Mouse (Mus musculus): ENCODE measurements around the gene Slc25a22. TPM values are rescaled to one million over a fixed set of nuclear protein-coding genes. Genes with fewer than 3 reads are reported as not detected.
"Not testable (repeated sequence)": the region's sequence is repeated elsewhere in the genome, so short reads cannot be mapped to it uniquely, and the experiment has no call there.

Gene Slc25a22
- polyA plus RNA-seq, 1 experiment from 2014 or later = 121 TPM

- Histone ChIP-seq H3K9me3 (replicated peaks; ENCODE audit: control insufficient read depth, low read length, poor library complexity, severe bottlenecking) (no peaks in the 10 kb centered on the region), H3K4me3 (ENCODE audit: low read depth, low read length) (no peak overlapping the region), H3K36me3 (ENCODE audit: control insufficient read depth, insufficient read depth, low read length) (no peaks in the 10 kb centered on the region), H3K4me1 (ENCODE audit: control insufficient read depth, insufficient read depth, low read length) (peaks cover 5% of the 10 kb centered on the region), H3K9ac (ENCODE audit: low read depth, low read length) (no peak overlapping the region), H3K4me2 (ENCODE audit: low read length) (no peak overlapping the region), H3K27ac (ENCODE audit: low read length) (no peak overlapping the region), H3K27me3 (ENCODE audit: control insufficient read depth, insufficient read depth, low read depth, low read length) (no peaks in the 10 kb centered on the region; the same call in 1 of the 2 replicates)
- WGBS = 70% methylated on average over 8 of the region's 8 CpGs
- no peak for ATAC-seq
Observed at GRCm38 (mm10) chr7:141417731-141418681, 19.7 kb downstream of the Slc25a22 start.

- no peaks in the 10 kb centered on the region for H3K9me3 ChIP-seq (replicated peaks; ENCODE audit: control insufficient read depth, low read length, poor library complexity, severe bottlenecking)
- no peak overlapping the region for H3K4me2 ChIP-seq (ENCODE audit: low read length)
- ATAC-seq = no peak
- H3K4me1 ChIP-seq (ENCODE audit: control insufficient read depth, insufficient read depth, low read length) = peaks cover 8% of the 10 kb centered on the region
- H3K27me3 ChIP-seq (ENCODE audit: control insufficient read depth, insufficient read depth, low read depth, low read length) = no peaks in the 10 kb centered on the region
- WGBS = 78% methylated on average over 6 of the region's 6 CpGs
- no peak overlapping the region for H3K27ac ChIP-seq (ENCODE audit: low read length)
- no peaks in the 10 kb centered on the region for H3K36me3 ChIP-seq (ENCODE audit: control insufficient read depth, insufficient read depth, low read length)
- H3K4me3 ChIP-seq (ENCODE audit: low read depth, low read length) = no peak overlapping the region
- H3K9ac ChIP-seq (ENCODE audit: low read depth, low read length) = no peak overlapping the region
Observed at GRCm38 (mm10) chr7:141416144-141416841, 21.4 kb downstream of the Slc25a22 start.

- WGBS = under 1% methylated on average over 47 of the region's 56 CpGs
- Histone ChIP-seq H3K4me3 (ENCODE audit: low read depth, low read length) (peak within 1 kb of the TSS; percentile 69), H3K27ac (ENCODE audit: low read length) (peak within 1 kb of the TSS; percentile 90), H3K4me2 (ENCODE audit: low read length) (peak within 1 kb of the TSS; percentile 76), H3K27me3 (ENCODE audit: control insufficient read depth, insufficient read depth, low read depth, low read length) (no peaks in the 10 kb centered on the region), H3K4me1 (ENCODE audit: control insufficient read depth, insufficient read depth, low read length) (peaks cover 8% of the 10 kb centered on the region), H3K36me3 (ENCODE audit: control insufficient read depth, insufficient read depth, low read length) (no peaks in the 10 kb centered on the region), H3K9ac (ENCODE audit: low read depth, low read length) (peak within 1 kb of the TSS; percentile 90), H3K9me3 (replicated peaks; ENCODE audit: control insufficient read depth, low read length, poor library complexity, severe bottlenecking) (no peaks in the 10 kb centered on the region)
- ATAC-seq = peak; percentile 88
Observed at GRCm38 (mm10) chr7:141413809-141414584, 23.7 kb downstream of the Slc25a22 start, which contains the start of gene Gatd1. TSS of gene Gatd1 (minus strand) at chr7:141414136.

- Histone ChIP-seq H3K36me3 (ENCODE audit: control insufficient read depth, insufficient read depth, low read length) (0 out of 2 replicates have a peak, but pooled peaks cover 4% of the 10 kb centered on the region), H3K9ac (ENCODE audit: low read depth, low read length) (peak overlapping the region; percentile 90), H3K27ac (ENCODE audit: low read length) (peak overlapping the region; percentile 90), H3K9me3 (replicated peaks; ENCODE audit: control insufficient read depth, low read length, poor library complexity, severe bottlenecking) (no peaks in the 10 kb centered on the region), H3K4me3 (ENCODE audit: low read depth, low read length) (peak overlapping the region; percentile 69), H3K4me1 (ENCODE audit: control insufficient read depth, insufficient read depth, low read length) (peaks cover 8% of the 10 kb centered on the region), H3K27me3 (ENCODE audit: control insufficient read depth, insufficient read depth, low read depth, low read length) (no peaks in the 10 kb centered on the region), H3K4me2 (ENCODE audit: low read length) (peak overlapping the region; percentile 65)
- WGBS = 3% methylated on average over 16 of the region's 16 CpGs
- peak; percentile 40 for ATAC-seq
Observed at GRCm38 (mm10) chr7:141413331-141413730, 24.4 kb downstream of the Slc25a22 start.

- H3K9ac ChIP-seq (ENCODE audit: low read depth, low read length) = no peak overlapping the region
- peaks cover 4% of the 10 kb centered on the region; the same call in 1 of the 2 replicates for H3K36me3 ChIP-seq (ENCODE audit: control insufficient read depth, insufficient read depth, low read length)
- no peak overlapping the region for H3K27ac ChIP-seq (ENCODE audit: low read length)
- peaks cover 8% of the 10 kb centered on the region for H3K4me1 ChIP-seq (ENCODE audit: control insufficient read depth, insufficient read depth, low read length)
- no peaks in the 10 kb centered on the region for H3K27me3 ChIP-seq (ENCODE audit: control insufficient read depth, insufficient read depth, low read depth, low read length)
- H3K9me3 ChIP-seq (replicated peaks; ENCODE audit: control insufficient read depth, low read length, poor library complexity, severe bottlenecking) = no peaks in the 10 kb centered on the region
- ATAC-seq = no peak
- 95% methylated on average over 1 of the region's 1 CpGs for WGBS
- H3K4me2 ChIP-seq (ENCODE audit: low read length) = no peak overlapping the region
- H3K4me3 ChIP-seq (ENCODE audit: low read depth, low read length) = no peak overlapping the region
Observed at GRCm38 (mm10) chr7:141411667-141412066, 26.0 kb downstream of the Slc25a22 start.

GRCm38 (mm10) chr7:141410631-141411030 lies 27.1 kb downstream of the Slc25a22 start:
- peaks cover 8% of the 10 kb centered on the region for H3K4me1 ChIP-seq (ENCODE audit: control insufficient read depth, insufficient read depth, low read length)
- H3K4me3 ChIP-seq (ENCODE audit: low read depth, low read length) = no peak overlapping the region
- H3K27me3 ChIP-seq (ENCODE audit: control insufficient read depth, insufficient read depth, low read depth, low read length) = no peaks in the 10 kb centered on the region
- H3K4me2 ChIP-seq (ENCODE audit: low read length) = no peak overlapping the region
- H3K36me3 ChIP-seq (ENCODE audit: control insufficient read depth, insufficient read depth, low read length) = peaks cover 4% of the 10 kb centered on the region; the same call in 1 of the 2 replicates
- no peak overlapping the region for H3K9ac ChIP-seq (ENCODE audit: low read depth, low read length)
- no peak for ATAC-seq
- H3K9me3 ChIP-seq (replicated peaks; ENCODE audit: control insufficient read depth, low read length, poor library complexity, severe bottlenecking) = no peaks in the 10 kb centered on the region
- 91% methylated on average over 8 of the region's 8 CpGs for WGBS
- no peak overlapping the region for H3K27ac ChIP-seq (ENCODE audit: low read length)

GRCm38 (mm10) chr7:141408833-141409232 lies 28.9 kb downstream of the Slc25a22 start:
- no peaks in the 10 kb centered on the region for H3K9me3 ChIP-seq (replicated peaks; ENCODE audit: control insufficient read depth, low read length, poor library complexity, severe bottlenecking)
- H3K27ac ChIP-seq (ENCODE audit: low read length) = no peak overlapping the region
- H3K27me3 ChIP-seq (ENCODE audit: control insufficient read depth, insufficient read depth, low read depth, low read length) = no peaks in the 10 kb centered on the region
- peaks cover 6% of the 10 kb centered on the region for H3K4me1 ChIP-seq (ENCODE audit: control insufficient read depth, insufficient read depth, low read length)
- H3K4me2 ChIP-seq (ENCODE audit: low read length) = no peak overlapping the region
- no peak overlapping the region; the same call in 1 of the 2 replicates for H3K9ac ChIP-seq (ENCODE audit: low read depth, low read length)
- peaks cover 4% of the 10 kb centered on the region; the same call in 1 of the 2 replicates for H3K36me3 ChIP-seq (ENCODE audit: control insufficient read depth, insufficient read depth, low read length)
- ATAC-seq = peak; percentile 26; the same call in 1 of the 2 replicates
- no peak overlapping the region for H3K4me3 ChIP-seq (ENCODE audit: low read depth, low read length)
- WGBS = 6% methylated on average over 11 of the region's 11 CpGs

GRCm38 (mm10) chr7:141407670-141408069 lies 30.0 kb downstream of the Slc25a22 start:
- H3K4me2 ChIP-seq (ENCODE audit: low read length); ATAC-seq; H3K27me3 ChIP-seq (ENCODE audit: control insufficient read depth, insufficient read depth, low read depth, low read length); H3K9ac ChIP-seq (ENCODE audit: low read depth, low read length); H3K4me3 ChIP-seq (ENCODE audit: low read depth, low read length); H3K36me3 ChIP-seq (ENCODE audit: control insufficient read depth, insufficient read depth, low read length); H3K4me1 ChIP-seq (ENCODE audit: control insufficient read depth, insufficient read depth, low read length); H3K27ac ChIP-seq (ENCODE audit: low read length); H3K9me3 ChIP-seq (replicated peaks; ENCODE audit: control insufficient read depth, low read length, poor library complexity, severe bottlenecking): not testable (repeated sequence)
- WGBS = 97% methylated on average over 7 of the region's 7 CpGs

Measured in midbrain, embryonic 16.5 days (tissue).